Comparison of ENCODE assay signal across 28 mouse cellular contexts in the genomic region with DNA sequence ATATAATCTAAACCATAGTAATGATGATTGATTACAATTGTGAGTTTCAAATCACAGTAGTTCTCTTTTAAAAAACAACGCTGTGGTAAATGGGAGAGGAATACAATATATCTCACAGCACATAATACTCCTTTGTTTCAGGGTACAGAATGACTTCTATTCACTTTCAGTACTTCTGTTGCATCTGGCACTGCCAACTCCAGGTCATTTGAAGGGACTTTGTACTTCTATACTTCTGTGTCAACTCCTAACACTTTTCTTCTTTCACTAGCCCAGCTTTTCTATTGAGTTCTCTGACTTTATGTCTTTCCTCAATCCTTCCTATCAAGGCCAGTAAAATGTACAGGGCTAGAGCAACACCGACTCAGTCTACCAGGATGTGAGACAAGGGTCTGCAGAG.
"Had no signal": no experiment of that assay in that cellular context is flagged by ENCODE, and none has a peak within 500 bp of the region (broad histone marks: within the 10 kb centered on the region; RNA-seq: fewer than 3 reads in every experiment).

No protein-coding gene starts in this region.

- H3K4me1 ChIP-seq: heart, embryonic 13.5 days; heart, embryonic 15.5 days; hindbrain, embryonic 10.5 days; hindbrain, embryonic 12.5 days; kidney, embryonic 15.5 days; limb, embryonic 13.5 days; limb, embryonic 15.5 days; liver, embryonic 13.5 days had no signal

- H3K27me3 ChIP-seq: heart, embryonic 13.5 days; heart, embryonic 15.5 days; hindbrain, embryonic 12.5 days; kidney, embryonic 15.5 days; limb, embryonic 13.5 days; limb, embryonic 15.5 days; liver, embryonic 13.5 days had no signal

- H3K9ac ChIP-seq: forebrain, postnatal 0 days; heart, embryonic 13.5 days; heart, embryonic 15.5 days; hindbrain, embryonic 12.5 days; hindbrain, embryonic 14.5 days; kidney, embryonic 15.5 days; limb, embryonic 13.5 days; limb, embryonic 15.5 days; liver, embryonic 13.5 days had no signal

- H3K4me3 ChIP-seq: gastrocnemius, adult 2 months; heart, adult 2 months; heart, embryonic 13.5 days; heart, embryonic 15.5 days; hindbrain, embryonic 10.5 days; hindbrain, embryonic 12.5 days; kidney, embryonic 15.5 days; limb, embryonic 13.5 days; limb, embryonic 15.5 days; liver, embryonic 13.5 days had no signal

- DNase-seq: forebrain, postnatal 0 days; gastrocnemius, adult 2 months; gastrocnemius, postnatal 10 days; gastrocnemius, postnatal 25 days; heart, adult 2 months; heart, postnatal 4 days; kidney, adult 11 months; kidney, adult 2 months; kidney, adult 9 months; kidney, postnatal 14 days; kidney, postnatal 36 days; layer of hippocampus, adult 9-11 months; layer of hippocampus, postnatal 36 days; left cerebral cortex, postnatal 4 days; liver, embryonic 13.5 days had no signal

- H3K27ac ChIP-seq: gastrocnemius, adult 2 months; heart, adult 2 months; heart, embryonic 13.5 days; heart, embryonic 15.5 days; hindbrain, embryonic 10.5 days; hindbrain, embryonic 12.5 days; hindbrain, embryonic 14.5 days; kidney, embryonic 15.5 days; kidney, postnatal 0 days; limb, embryonic 13.5 days; limb, embryonic 15.5 days; liver, embryonic 13.5 days had no signal

- H3K9me3 ChIP-seq: heart, embryonic 13.5 days; heart, embryonic 15.5 days; hindbrain, embryonic 10.5 days; hindbrain, embryonic 12.5 days; kidney, embryonic 15.5 days; limb, embryonic 13.5 days; limb, embryonic 15.5 days; liver, embryonic 13.5 days had no signal

- H3K36me3 ChIP-seq: heart, embryonic 15.5 days; hindbrain, embryonic 12.5 days; limb, embryonic 15.5 days; liver, embryonic 13.5 days had no signal

- ATAC-seq: forebrain, postnatal 0 days; hindbrain, embryonic 16.5 days; inflammation-experienced regulatory T-cells, adult 6 months had no signal

- H3K4me2 ChIP-seq: heart, embryonic 11.5 days; heart, embryonic 13.5 days; heart, embryonic 15.5 days; hindbrain, embryonic 12.5 days; hindbrain, embryonic 14.5 days; kidney, embryonic 15.5 days; limb, embryonic 13.5 days; limb, embryonic 15.5 days; liver, embryonic 11.5 days; liver, embryonic 13.5 days had no signal
